Mouse (Mus musculus) cerebellum, adult 2 months (tissue): ENCODE results near the gene Yaf2.

Experiments
- CTCF ChIP-seq: fragments of 200-500 bp; IDR thresholded peaks from 2 replicates; pipeline ENCODE4 v1.5.1; 2011; ENCODE audit warnings: low read depth, mild to moderate bottlenecking, control low read depth, low read length, moderate library complexity, borderline replicate concordance; ENCODE audit not compliant: insufficient read depth
- POLR2A ChIP-seq: fragments of 200-500 bp; IDR thresholded peaks from 2 replicates; pipeline ENCODE4 v1.6.1; 2011; ENCODE audit warnings: low read length, control low read depth, borderline replicate concordance; ENCODE audit not compliant: insufficient read depth

DNA sequence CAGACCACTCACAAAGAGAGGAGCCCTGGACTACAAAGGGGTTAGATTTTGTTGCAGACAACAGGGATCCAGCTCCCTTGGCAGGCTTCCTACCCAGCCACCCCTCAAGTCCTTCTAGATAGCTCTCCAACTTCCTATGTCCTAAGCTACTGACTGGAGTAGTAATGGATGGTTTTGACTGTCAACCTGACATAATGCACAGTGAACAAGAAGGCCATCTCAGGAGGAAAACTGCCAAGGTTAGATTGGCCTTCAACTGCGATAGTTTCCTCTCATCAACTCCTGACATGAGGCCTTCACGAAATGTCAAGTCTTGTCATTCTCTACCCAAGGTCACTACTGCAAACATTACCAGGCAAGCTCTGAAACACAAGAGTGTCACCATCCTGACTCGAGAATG, 72.5 kb downstream of the Yaf2 start:
- TF ChIP-seq POLR2A (no peak), CTCF (no peak)
